Mouse (Mus musculus): ENCODE measurements around the gene Ccdc96.

Ccdc96 gene

DNA sequence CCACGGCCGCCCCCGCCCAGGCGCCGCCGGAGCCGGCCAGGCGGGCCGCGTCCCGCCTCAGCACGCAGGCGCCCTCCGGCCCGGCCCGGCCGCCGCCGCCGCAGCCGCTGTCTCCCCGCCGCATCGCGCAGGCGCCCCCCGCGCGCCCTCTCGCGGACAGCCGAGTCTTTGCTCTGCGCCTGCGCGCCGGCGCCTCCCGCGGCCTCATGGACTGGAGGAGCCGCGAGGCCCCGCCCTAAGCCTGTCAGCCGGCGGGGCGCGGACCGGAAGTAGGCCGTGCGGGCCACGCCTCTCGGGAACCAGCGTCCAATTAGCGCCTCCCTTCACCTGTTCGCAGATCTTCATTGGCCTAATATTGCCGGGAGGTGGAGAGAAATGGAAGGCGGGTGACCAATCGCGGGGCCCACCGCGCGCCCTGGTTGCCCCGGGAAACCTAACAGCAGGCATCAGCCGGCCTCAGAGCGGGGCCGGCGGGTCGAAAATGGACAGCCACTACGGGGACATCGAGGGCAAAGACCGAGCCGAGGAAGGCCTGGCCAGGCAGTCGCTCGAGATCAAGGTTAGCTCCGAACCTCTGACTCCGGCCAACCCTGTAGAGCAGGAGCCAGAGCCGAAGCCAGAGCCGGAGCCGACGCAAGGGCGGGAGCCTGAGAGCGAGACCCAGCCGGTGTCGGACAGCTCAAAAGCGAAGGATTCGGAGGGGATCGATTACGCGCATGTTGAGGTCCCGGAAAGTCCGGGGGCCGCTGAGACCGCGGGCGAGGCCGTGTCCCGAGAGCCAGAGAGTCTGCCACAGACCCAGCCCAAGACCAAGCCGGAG lies at the start of gene Ccdc96, which contains the start of gene Tada2b:
Gene Ccdc96, plus strand, starts transcription at position 418 of the 820 bp plus-strand sequence.
Gene Tada2b, minus strand, starts transcription at position 115 of the 820 bp plus-strand sequence.
- peak; percentile 99 for DNase-seq

DNA sequence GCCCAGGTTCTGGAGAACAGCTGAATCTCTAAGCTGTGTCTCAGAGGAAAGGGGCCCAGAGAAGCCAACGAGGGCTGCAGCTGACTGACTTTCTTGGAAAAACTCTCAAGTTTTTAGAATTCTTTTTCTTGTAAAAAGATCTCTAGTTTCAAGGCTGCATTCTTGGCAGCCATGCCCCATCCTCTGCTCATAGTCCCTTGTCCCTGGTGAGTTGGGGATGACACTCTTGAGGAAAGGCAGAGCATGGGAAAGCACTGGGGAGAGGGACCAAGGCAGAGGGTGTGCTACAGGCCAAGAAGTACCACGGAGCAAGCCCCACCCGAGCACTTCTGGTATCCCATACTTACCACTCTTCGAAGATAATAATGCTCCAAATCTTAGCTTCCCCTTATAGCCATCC lies 47.5 kb upstream of the Ccdc96 start:
- no peak for DNase-seq

DNA sequence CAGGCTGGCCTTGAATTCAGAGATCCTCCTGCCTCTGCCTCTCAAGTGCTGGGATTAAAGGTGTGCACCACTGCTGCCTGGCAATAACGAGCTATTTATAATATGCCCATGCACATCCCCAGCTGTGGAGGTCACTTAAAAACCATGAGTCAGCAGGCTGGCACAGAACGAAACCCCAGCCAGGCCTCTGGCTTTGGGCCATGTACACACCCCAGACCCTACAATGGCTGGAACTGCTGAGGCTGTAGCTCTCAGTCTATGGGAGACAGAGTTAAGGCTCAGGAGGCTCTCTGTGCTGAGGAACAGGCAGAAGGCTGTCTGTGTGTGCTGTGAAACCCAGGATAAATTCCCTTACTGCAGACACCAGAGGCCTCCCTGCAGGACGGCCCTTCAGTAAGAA lies 43.6 kb upstream of the Ccdc96 start:
- no peak for DNase-seq

DNA sequence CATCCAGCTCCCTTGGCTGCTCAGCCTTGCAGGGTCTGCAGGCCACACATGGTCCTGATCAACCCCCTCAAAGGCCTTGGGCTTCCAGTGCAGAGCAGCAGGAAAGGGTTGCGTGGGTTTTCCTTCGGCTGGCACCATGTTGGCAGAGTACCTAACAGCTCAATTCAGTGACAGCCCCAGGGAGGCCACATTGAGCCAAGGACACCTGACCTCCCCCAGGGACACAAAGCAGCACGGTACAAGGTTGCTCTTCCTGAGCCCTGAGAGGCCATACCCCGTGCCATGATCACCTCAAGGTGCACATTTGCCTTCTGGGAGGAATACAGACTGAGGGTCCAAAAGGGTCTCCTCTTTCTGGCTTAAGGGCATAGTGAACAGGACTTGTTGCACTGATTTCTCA lies 39.8 kb upstream of the Ccdc96 start:
- no peak for DNase-seq

DNA sequence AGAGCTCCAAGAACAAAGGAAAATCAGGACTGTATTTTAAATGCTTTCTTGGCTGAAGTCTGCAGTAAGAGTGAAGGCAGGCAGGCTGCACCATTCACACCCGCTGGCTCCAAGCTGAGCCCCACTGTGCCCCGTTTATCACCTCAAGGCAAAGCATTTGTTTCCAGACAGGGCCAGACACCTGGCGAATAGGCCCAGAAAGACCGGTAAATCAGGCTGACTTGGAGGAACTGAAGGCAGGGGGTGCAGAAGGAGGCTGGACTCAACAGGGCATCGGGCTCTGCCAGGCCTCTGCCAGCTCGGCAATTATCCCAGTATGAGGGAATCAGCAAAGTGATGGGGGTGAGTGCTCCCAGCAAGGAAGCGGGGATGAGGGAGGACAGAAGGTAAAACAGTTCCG lies 39.4 kb upstream of the Ccdc96 start:
- DNase-seq, result no peak

DNA sequence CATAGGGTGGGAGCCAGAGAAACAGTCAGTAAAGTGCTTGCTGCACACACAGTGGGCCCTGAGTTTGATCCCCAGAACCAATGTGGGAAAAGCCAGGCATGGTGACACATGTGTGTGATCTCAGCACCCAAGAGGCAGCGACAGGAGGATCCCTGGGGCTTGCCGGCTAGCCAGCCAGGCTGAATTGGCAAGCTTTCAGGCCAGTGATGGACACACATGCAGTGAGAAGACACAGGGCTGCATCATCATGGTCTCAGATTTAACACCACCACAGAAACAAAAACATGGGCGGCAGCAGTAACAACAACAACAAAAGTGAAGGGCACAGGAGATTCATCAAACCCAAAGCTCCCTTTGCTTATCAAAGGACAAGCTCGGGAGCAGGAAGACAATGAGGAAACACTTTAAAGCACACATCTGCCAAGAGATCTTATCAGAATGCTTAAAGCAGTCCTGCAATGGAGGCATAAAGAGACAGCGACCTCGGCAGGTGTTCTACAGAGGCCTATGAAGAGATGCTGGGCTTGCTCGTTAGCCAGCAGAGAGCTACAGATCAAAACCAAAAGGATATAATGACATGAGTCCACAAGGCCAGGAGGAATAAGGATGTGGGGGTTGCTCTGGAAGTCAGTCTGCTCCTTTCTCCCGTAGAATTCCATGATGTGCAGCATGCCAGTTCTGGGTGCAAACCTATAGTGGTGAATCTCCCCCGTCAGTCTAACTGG lies 38.1 kb upstream of the Ccdc96 start:
- DNase-seq, result no peak

DNA sequence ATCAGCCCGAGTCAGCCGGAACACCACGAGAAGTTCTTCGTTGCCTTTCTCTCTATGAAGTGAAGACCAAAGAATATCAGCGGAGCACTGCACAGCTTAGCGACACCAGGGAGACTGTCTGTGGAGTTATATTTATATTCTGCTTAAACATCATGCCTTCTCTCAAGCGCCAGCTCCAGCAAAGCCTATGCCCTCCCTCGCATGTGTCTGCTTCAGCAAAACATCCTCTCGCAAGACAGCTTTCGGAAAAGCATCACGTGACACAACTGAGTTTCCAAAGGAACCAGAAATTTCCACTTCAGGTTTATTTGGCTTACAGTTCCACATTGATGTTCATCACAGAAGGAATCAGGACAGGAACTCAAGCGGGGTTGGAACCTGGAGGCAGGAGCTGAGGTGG lies 36.5 kb upstream of the Ccdc96 start:
- DNase-seq, result no peak

DNA sequence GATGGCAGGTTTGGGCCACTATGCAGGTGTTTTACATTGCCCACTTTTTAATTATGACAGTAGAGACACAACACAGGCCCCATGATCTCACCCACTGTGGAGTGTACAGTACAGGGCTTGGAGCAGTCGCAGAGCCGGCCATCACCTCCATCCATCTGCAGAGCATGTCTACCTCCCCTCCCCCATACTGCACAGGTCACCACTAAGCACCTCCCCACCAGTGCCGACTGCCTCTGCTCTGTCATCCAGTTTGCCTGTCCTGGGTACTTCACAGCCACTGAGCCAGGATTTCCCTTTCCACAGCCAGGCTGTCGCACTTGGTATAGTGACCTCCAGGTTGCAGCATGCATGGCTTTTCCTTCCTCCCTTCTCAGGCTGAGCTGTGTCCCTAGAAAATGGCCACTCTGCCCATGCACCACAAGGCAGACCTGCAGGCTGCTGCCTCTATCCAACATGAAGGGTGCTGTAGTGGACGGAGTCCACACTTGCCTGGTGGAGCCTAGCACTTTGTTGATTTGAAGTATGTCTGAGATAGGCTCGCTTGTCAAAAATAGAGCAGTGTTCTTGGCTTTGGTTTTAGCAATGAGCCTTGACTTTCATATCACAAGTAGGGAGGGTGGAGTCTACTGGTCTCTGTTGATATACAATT lies 34.6 kb upstream of the Ccdc96 start:
- no peak for DNase-seq

DNA sequence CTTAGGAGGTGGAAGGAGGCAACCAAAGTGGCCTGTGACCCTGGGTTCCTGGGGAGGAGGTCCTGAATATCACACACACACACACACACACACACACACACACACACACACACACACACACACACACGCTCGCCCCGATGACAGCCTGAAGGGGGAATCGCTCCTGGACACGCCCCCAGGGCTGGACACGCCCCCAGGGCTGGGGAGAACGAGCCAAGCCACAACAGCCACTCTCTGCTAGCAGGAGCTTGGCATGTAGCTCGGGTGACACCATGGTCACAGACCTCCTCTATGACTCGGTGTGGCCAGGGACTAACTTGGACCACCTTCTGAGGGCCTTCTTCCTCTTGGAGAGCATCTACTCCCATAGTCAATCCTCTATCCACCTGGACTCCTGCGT lies 33.3 kb upstream of the Ccdc96 start:
- DNase-seq, result no peak

DNA sequence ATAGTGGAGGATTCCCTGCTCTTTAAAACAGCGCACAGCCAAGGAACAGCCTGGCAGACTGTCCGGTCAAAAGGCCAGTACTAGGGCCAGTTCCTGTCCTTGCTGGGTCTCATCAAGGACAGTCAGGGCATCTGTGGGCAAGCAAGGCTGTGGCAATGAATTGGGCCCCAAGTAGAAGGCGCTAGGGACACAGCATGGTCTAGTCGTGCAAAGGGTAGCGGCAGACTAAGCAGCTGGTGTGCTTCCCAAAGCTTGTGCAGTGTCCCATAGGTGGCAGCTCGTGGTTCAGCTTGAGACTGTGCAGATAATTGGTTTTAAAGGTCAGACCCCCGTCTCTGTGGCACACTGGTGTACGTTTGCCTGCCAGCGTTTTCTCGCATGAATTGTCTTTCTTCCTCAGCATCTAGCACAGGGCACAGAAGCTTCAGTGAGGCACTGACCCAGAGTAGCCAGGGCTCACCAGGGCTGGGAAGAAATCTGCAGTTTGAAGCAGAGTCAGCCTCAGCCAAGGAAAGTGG lies 32.5 kb upstream of the Ccdc96 start:
- no peak for DNase-seq

DNA sequence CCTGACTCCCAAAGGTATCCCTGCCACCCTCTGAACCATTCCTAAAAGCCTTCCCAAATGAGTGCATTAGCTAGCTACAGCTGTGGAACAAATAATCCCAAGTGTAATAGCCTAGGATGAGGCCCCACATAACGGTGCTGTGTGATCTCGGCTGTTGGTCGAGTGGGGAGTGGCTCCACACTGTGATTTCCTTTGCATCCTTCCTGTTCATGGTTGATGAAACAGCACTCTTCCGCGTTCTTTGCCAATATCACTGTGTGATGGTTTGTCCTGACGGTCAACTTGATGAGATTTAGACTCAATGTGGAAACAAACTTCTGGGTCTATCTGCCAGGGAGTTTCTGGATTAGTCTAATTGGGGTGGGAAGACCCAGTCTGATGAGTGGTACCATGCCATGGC lies 31.6 kb upstream of the Ccdc96 start:
- no peak for DNase-seq

DNA sequence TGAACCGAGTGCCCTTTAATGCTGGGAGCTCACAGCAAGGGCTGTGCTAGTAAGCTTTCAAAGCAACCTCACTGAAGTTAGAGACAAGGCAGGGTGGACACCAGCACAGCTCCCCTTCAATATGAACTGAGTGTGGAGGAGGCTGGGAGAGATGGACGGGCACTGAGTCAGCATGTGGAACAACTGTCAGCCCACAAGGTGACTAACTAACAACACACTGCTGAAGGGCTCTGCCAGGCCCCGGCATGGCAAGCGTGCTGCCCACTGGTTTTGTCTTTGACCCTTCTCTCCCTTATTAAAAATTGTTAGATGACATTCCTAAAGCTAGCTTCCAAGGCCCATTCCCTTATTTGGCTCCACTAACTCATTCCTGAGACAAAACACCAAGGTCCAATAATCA lies 26.7 kb upstream of the Ccdc96 start:
- no peak for DNase-seq

DNA sequence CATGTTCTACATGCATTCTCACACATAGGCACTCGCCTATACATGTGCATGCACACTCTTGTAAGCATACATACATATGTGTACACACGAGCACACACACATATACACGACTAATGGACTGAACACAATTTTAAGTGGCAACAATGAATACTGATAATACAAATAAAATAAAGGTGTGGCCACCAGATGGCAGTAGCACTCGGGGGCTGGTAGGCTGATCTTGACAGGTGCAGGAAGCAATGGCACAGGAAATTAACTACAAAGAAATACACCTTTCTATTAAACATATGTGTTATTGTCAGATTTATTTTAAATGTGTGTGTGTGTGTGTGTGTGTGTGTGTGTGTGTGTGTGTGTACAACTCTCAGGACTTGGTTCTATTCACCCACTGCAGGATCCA lies 25.5 kb upstream of the Ccdc96 start:
- DNase-seq, result peak; percentile 59

DNA sequence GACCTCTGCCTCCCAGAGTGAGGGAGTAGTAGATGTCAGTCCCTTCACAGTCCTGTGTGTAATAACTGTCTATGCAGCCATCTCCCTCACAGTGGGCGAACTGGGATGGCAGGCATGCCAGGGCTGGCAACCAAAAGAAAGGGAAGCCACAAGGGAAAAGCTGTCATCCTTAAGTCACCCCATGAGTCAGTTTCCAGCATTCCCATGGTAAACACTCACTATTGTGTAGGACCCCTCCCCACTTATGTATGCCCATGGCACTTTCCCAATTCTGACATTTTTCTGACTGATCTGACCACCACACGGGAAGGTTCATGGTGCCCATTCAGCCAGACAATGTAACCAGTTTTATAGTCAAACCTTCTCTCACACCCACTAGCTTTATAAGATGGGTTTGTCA lies 23.7 kb upstream of the Ccdc96 start:
- no peak for DNase-seq

DNA sequence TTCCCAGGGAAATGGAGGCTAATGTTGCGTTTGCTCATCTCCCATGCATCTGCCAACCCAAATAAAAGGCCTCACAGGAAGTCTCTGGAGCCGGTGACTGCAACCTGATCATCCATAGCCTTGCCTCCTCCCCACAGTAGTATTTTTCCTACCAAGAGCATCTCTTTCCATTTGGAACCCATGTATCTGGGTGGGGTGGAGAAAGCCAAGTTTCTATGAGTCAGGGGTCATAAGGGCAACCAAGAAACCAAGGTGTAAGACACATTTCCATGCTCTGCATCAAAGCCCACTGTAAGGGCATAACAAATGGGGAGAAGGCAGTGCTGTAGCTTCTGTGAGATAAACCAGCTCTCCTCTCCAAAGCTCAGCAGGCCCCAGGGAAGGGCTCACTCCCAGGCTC lies 23.2 kb upstream of the Ccdc96 start:
- no peak for DNase-seq

DNA sequence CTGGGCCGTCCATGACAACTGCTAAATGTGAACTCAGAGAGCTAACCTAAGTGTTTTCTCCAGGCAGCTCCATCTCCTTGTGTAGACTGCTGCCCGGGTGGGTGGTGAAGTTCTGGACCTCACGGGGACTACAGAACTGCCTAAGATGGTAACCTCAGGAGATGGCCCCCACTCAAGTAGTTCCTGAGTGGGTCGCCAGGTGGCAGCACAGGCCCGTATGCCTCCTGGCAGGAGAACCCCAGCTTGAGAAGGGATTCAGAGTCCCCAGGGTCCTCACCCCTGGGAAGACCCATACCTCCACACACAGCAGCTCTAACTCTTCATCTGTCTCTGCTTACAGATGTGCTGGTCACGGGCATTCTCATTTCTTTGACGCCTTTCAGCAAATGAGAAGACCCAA lies 21.6 kb upstream of the Ccdc96 start:
- DNase-seq, result peak; percentile 85

DNA sequence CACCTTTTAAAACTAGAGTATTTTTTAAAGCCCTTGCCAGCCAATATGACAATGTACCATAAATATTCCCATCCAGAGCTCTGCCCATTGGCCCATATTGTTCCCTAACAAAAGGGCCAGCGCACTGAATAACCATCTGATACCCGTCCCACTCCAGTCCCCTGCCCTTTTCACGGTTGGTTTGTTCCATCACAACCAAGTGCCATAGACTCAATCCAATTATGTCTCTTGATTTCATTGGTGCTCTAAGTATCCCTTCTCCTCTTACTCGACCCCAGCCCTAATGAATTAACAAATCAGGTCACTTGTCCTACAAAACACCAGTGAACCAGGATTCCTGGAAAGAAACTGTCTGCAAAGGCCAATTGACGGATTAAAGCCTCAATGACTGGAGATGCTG lies 21.0 kb upstream of the Ccdc96 start:
- DNase-seq, result no peak

DNA sequence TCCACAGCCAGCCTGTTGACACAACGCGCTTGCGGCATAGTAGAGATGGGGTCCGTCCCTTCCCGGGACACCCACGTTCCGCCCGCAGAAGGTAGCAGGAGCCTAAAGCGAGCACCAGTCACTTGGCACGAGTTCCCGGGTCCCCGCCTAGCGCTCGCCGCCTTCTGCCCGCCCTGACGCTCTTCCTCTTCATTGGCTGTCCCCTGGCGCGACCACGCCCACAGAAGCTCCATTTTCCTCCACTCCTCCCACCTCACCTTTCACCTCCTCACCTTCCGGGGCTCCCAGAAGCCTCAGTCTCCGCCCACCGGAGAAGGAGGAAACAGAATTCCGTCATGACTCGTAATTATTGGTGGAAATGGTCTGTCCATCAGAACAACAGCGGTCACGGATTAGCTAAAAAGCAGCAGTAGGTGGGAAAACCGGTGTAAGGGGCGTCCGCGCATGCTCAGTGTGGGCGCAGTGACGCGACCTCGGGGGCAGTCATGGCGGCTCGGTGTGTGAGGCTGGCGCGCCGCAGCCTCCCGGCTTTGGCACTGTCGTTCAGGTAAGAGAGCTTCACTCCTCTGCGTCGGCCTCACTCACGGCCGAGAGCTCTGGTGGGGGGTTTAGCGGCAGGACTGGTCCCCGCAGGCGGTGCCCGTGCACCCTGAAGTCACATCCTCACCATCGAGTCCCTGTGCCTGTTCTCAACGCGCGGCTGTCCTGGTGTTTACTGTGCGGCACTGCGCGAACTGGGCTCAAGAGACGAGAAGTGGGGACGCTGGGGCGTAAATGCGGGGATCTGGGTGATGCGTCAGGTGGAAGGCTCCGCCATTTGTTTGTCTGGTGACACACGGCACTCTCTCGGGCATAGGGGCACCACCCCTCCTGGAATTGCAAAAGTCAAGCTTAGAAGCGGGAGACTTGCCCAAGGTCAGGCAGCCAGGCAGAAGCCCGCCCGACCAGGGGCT lies 19.4 kb upstream of the Ccdc96 start, which contains the start of gene Grpel1:
Gene Grpel1, plus strand, starts transcription at position 290 of the 953 bp plus-strand sequence.
- DNase-seq, result peak; percentile 99

DNA sequence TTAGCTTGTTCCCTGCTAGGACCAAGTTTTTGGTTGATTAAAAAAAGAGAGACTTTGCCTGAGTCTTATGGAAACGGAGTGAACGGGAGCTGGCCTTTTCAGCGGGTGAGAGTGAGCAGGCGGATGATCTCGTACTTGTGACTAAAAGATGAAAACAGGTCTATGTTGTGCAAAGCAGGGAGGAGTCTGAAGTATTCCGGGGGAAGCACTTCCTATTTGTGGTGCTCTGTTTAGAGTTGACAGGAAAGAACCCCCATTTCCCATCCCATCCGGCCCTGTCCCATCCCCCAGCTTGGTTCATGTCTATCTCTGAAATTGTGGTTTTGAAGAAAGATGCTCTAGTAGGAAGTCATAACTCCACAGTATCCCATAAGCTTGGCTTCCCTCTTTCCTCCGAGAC lies 18.5 kb upstream of the Ccdc96 start:
- no peak for DNase-seq

DNA sequence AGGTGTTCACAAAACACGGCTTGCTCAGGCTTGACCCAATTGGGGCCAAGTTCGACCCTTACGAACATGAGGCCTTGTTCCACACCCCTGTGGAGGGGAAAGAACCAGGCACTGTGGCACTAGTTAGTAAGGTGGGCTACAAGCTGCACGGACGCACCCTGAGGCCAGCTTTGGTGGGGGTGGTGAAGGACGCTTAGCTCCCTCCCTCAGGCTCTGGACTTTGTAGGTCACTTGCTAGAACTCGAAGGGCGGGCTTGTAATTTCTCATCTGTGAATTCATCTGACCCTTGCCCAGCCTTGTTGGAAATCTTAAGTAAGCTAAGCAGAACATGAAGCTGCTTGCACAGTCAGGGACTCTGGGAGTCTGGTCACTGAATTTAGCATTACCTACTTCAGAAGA lies 13.2 kb upstream of the Ccdc96 start:
- peak; percentile 67 for DNase-seq

DNA sequence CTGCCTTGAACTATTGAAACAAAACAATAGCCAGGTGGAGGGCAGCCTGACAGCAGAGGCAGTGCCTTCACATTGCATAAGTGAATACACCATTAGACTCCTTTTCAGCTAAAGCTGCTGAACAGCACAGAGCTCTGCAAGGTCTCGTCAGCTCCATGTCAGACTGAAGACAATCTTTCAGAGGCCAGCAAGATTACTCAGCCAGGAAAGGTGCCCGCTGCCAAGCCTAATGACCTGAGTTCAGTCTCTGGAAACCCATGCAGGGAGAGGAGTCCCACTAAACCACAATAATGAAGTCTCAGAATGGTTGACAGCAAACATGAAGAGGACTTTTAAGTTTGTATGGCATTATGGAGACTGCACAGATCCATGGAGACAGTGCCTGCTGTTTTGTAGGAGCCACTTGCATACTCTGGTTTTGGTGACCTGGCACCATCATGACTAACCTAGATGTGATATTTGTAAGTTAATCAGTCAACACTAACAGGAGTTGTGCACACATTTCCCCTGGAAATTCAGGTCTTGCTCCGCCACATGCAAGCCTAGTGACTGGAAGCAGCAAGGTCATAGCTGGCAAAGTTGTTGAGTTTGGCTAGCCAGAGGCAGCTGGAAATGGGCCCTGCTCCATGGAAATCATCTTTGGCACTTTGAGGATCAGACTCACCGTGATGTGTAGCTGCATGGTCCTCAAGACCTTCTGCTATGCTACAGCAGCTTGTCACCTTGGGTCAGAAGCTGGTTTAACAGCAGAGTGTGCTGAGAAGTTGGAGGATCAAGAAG lies 11.3 kb upstream of the Ccdc96 start:
- DNase-seq, result no peak
